Mouse (Mus musculus) limb, embryonic 13.5 days (tissue): ENCODE results near the gene Racgap1. TPM values are rescaled to one million over a fixed set of nuclear protein-coding genes. Genes with fewer than 3 reads are reported as not detected.
A peak's percentile ranks its signal among the peaks of the same experiment; 100 is the strongest.

Source experiments
- ATAC-seq: fragments of 200-750 bp; cut with Nextera tagmentation; 2 replicates; pipeline ENCODE4 v1.8.0; 2017; ENCODE audit warnings: low read depth, moderate number of reproducible peaks, moderate TSS enrichment; ENCODE audit not compliant: low FRiP score
- H3K27ac ChIP-seq: fragments of 300-500 bp; sonication (generic); 2 replicates; pipeline ENCODE4 v1.5.1; 2015; ENCODE audit warnings: inconsistent platforms, mild to moderate bottlenecking, moderate library complexity
- H3K27me3 ChIP-seq: fragments of 300-500 bp; sonication (generic); 2 replicates; pipeline ENCODE4 v1.6.1; 2015; ENCODE audit warnings: mild to moderate bottlenecking, inconsistent platforms
- H3K36me3 ChIP-seq: fragments of 300-500 bp; sonication (generic); 2 replicates; pipeline ENCODE4 v1.6.1; 2015; ENCODE audit warnings: inconsistent platforms, mild to moderate bottlenecking, moderate library complexity
- H3K4me1 ChIP-seq: fragments of 300-500 bp; sonication (generic); 2 replicates; pipeline ENCODE4 v1.6.1; 2015; ENCODE audit warnings: inconsistent platforms
- H3K4me2 ChIP-seq: fragments of 300-500 bp; sonication (generic); replicated peaks from 2 replicates; pipeline ENCODE4 v1.6.1; 2015; ENCODE audit warnings: inconsistent platforms, mild to moderate bottlenecking, moderate library complexity
- H3K4me3 ChIP-seq: fragments of 300-500 bp; sonication (generic); 2 replicates; pipeline ENCODE4 v1.5.1; 2015; ENCODE audit warnings: moderate library complexity, mild to moderate bottlenecking, inconsistent platforms
- H3K9ac ChIP-seq: fragments of 300-500 bp; sonication (generic); 2 replicates; pipeline ENCODE4 v1.6.1; 2015; ENCODE audit warnings: mild to moderate bottlenecking, inconsistent platforms
- H3K9me3 ChIP-seq: fragments of 300-500 bp; sonication (generic); 2 replicates; pipeline ENCODE4 v1.6.1; 2016; ENCODE audit warnings: inconsistent platforms
- WGBS: fragments of 180-500 bp; shearing (Covaris S2); methylation state at CpG from one replicate; pipeline ENCODE4 v1.1.7; 2015; 5-methylcytosine and 5-hydroxymethylcytosine counted together
- polyA plus RNA-seq: library from polyadenylated mRNA; unstranded; fragments of >200 nt; fragmentation: Nextera tagmentation; extraction: Ambion mirVana; gene quantifications from 2 replicates; pipeline ENCODE4 v1.2.1, GENCODE M21; 2015

Gene Racgap1
- polyA plus RNA-seq, 1 experiment from 2014 or later: 121 TPM

GRCm38 (mm10) chr15:99642622-99643021 lies 8.8 kb downstream of the Racgap1 start:
- no peak overlapping the region for H3K4me2 ChIP-seq
- H3K27ac ChIP-seq: no peak overlapping the region; the same call in 1 of the 2 replicates
- H3K27me3 ChIP-seq: no peaks in the 10 kb centered on the region
- no peak overlapping the region for H3K4me3 ChIP-seq
- no peaks in the 10 kb centered on the region for H3K9me3 ChIP-seq
- WGBS: 62% methylated on average over 6 of the region's 6 CpGs
- peaks cover 28% of the 10 kb centered on the region for H3K4me1 ChIP-seq
- no peak for ATAC-seq
- no peak overlapping the region for H3K9ac ChIP-seq
- H3K36me3 ChIP-seq: peaks cover 43% of the 10 kb centered on the region

- peaks cover 84% of the 10 kb centered on the region for H3K36me3 ChIP-seq
- H3K4me1 ChIP-seq: 0 out of 2 replicates have a peak, but pooled peaks cover 5% of the 10 kb centered on the region
- no peaks in the 10 kb centered on the region for H3K27me3 ChIP-seq
- H3K27ac ChIP-seq: no peak overlapping the region
- H3K9me3 ChIP-seq: no peaks in the 10 kb centered on the region
- no peak overlapping the region for H3K9ac ChIP-seq
- ATAC-seq: no peak
- 86% methylated on average over 5 of the region's 5 CpGs for WGBS
- H3K4me2 ChIP-seq: no peak overlapping the region
- H3K4me3 ChIP-seq: no peak overlapping the region
Observed at GRCm38 (mm10) chr15:99638124-99638485, 13.4 kb downstream of the Racgap1 start.

DNA sequence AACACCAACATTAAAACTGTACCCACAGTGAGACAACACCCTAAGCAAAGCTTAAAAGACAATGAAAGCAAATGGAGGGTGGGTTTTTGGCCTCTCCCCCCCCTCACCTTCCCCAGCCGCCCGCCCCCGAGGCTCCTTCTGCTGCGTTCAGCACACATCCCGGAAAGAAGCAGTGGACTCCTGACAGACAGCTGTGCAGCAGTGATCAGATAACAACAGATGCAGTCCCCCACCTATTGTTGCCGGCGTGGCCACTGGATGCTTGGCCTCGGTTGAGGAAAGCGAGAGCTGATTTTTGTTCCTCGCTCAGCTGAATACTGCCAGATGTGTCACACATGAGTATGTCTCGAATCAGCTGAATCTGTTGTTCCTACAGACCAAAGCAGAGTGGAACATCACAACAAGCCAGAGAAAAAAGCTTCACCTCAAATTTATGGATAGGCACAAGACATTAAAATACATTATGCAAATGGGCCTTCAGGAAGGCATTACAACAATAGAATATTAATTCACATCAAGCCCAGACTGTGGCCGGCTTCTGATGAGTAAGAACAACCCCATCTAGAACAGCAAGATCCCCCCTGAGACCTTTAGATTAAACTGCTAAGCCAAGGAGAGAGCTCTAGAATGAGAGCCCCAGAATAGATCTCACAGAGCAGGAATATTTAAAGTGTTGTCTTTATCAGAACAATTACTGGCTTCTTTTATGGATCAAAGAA lies 13.9 kb downstream of the Racgap1 start:
- no peak overlapping the region for H3K27ac ChIP-seq
- no peaks in the 10 kb centered on the region for H3K9me3 ChIP-seq
- no peak overlapping the region for H3K4me2 ChIP-seq
- no peak overlapping the region; the same call in 1 of the 2 replicates for H3K9ac ChIP-seq
- 72% methylated on average over 12 of the region's 12 CpGs for WGBS
- no peaks in the 10 kb centered on the region for H3K27me3 ChIP-seq
- H3K4me1 ChIP-seq: 0 out of 2 replicates have a peak, but pooled peaks cover 2% of the 10 kb centered on the region
- no peak for ATAC-seq
- peaks cover 90% of the 10 kb centered on the region for H3K36me3 ChIP-seq
- no peak overlapping the region for H3K4me3 ChIP-seq

GRCm38 (mm10) chr15:99634702-99635101 lies 16.8 kb downstream of the Racgap1 start:
- 84% methylated on average over 7 of the region's 7 CpGs for WGBS
- Histone ChIP-seq H3K9me3 (no peaks in the 10 kb centered on the region), H3K36me3 (peaks cover 95% of the 10 kb centered on the region), H3K27ac (no peak overlapping the region), H3K4me1 (no peaks in the 10 kb centered on the region), H3K4me2 (no peak overlapping the region), H3K4me3 (no peak overlapping the region), H3K27me3 (no peaks in the 10 kb centered on the region), H3K9ac (no peak overlapping the region)
- ATAC-seq: no peak

DNA sequence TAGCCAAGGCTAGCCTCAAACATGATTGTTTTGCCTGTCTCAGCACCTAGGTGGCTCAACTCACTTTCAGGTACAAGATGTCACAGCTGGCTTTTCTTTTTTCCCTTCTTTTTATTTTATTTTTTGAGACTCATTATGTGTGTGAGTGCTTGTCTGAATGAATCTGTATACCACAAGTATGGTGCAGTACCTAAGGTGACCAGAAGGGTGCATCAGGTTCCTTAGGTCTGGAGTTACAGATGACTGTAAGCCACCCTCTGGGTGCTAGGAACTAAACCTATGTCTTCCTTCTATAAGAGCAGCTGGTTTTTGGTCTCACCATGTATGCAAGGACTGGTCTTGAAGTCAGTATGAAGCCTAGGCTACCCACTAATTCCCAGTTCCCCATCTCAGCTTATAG lies 19.8 kb downstream of the Racgap1 start:
- Histone ChIP-seq H3K9me3 (no peaks in the 10 kb centered on the region), H3K9ac (no peak overlapping the region), H3K4me1 (no peaks in the 10 kb centered on the region), H3K36me3 (peaks cover 92% of the 10 kb centered on the region), H3K27ac (no peak overlapping the region), H3K4me2 (no peak overlapping the region), H3K4me3 (no peak overlapping the region), H3K27me3 (no peaks in the 10 kb centered on the region)
- no peak for ATAC-seq

DNA sequence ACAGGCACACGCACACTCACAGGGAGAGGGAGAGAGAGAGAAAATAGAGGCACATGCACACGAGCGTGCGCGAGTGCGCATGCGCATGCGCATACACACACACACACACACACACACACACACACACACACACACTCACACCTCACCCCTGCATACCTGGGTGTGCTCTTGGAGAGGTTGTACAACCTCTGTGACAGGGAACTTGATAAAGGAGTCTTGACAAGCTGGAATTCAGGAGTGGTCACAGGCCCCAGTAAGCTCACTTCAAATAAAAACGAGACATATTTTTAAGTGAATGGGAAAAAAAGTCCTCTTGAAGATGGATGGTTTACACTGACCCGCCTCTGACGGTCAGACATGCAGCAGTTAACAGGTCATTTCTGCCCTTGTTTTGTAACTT lies 29.4 kb downstream of the Racgap1 start:
- no peaks in the 10 kb centered on the region for H3K4me1 ChIP-seq
- H3K27me3 ChIP-seq: no peaks in the 10 kb centered on the region
- H3K36me3 ChIP-seq: peaks cover 69% of the 10 kb centered on the region
- H3K4me3 ChIP-seq: no peak overlapping the region
- ATAC-seq: no peak
- H3K27ac ChIP-seq: no peak overlapping the region
- WGBS: 94% methylated on average over 11 of the region's 11 CpGs
- no peak overlapping the region for H3K4me2 ChIP-seq
- no peak overlapping the region for H3K9ac ChIP-seq
- no peaks in the 10 kb centered on the region for H3K9me3 ChIP-seq

GRCm38 (mm10) chr15:99619821-99620220 lies 31.6 kb downstream of the Racgap1 start:
- H3K36me3 ChIP-seq: peaks cover 47% of the 10 kb centered on the region
- peaks cover 1% of the 10 kb centered on the region; the same call in 1 of the 2 replicates for H3K27me3 ChIP-seq
- no peak overlapping the region for H3K4me3 ChIP-seq
- no peak overlapping the region for H3K4me2 ChIP-seq
- 74% methylated on average over 4 of the region's 4 CpGs for WGBS
- ATAC-seq: no peak
- no peak overlapping the region for H3K9ac ChIP-seq
- no peak overlapping the region for H3K27ac ChIP-seq
- H3K9me3 ChIP-seq: no peaks in the 10 kb centered on the region
- H3K4me1 ChIP-seq: peaks cover 9% of the 10 kb centered on the region

- no peak overlapping the region for H3K4me2 ChIP-seq
Observed at GRCm38 (mm10) chr15:99618595-99618994, 32.9 kb downstream of the Racgap1 start.

DNA sequence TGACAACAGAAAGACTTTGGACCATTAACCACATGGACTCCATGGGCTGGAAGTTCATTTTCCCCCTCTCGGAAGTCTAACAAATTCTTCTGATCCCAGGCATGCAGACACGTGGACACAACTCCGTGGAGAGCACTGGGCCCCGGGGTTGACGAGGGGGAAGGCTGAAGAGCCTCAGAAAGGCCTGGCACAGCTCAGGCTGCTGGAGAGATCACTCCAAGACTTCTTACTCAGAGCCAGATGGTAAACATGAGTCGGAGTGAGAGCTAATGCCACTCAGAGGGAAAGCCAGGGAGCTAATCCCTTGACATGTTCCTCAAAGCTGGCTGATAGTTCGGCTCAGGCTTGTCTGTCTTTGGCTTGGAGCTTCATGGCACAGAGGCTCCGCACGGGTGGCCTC lies 36.2 kb downstream of the Racgap1 start:
- Histone ChIP-seq H3K4me3 (no peak overlapping the region), H3K4me2 (peak overlapping the region; percentile 21; the same call in 1 of the 2 replicates), H3K27me3 (peaks cover 19% of the 10 kb centered on the region), H3K36me3 (peaks cover 7% of the 10 kb centered on the region), H3K27ac (no peak overlapping the region), H3K9ac (no peak overlapping the region), H3K4me1 (peaks cover 25% of the 10 kb centered on the region), H3K9me3 (no peaks in the 10 kb centered on the region)
- 30% methylated on average over 9 of the region's 9 CpGs for WGBS
- ATAC-seq: peak; percentile 28; the same call in 1 of the 2 replicates

More at GRCm38 (mm10) chr15:99618595-99618994, 32.9 kb downstream of the Racgap1 start:
- WGBS: 78% methylated on average over 3 of the region's 3 CpGs
- Histone ChIP-seq H3K27ac (no peak overlapping the region), H3K36me3 (peaks cover 35% of the 10 kb centered on the region), H3K9me3 (no peaks in the 10 kb centered on the region), H3K9ac (no peak overlapping the region), H3K4me1 (peaks cover 17% of the 10 kb centered on the region), H3K27me3 (peaks cover 13% of the 10 kb centered on the region), H3K4me3 (no peak overlapping the region)
- ATAC-seq: no peak

GRCm38 (mm10) chr15:99614753-99615152 lies 36.7 kb downstream of the Racgap1 start:
- Histone ChIP-seq H3K9me3 (no peaks in the 10 kb centered on the region), H3K27ac (no peak overlapping the region), H3K27me3 (peaks cover 19% of the 10 kb centered on the region), H3K9ac (no peak overlapping the region), H3K4me3 (0 out of 2 replicates have a peak overlapping the region, but pooled peaks have one; percentile 3), H3K4me1 (peaks cover 25% of the 10 kb centered on the region), H3K4me2 (peak overlapping the region; percentile 21; the same call in 1 of the 2 replicates), H3K36me3 (peaks cover 4% of the 10 kb centered on the region)
- 10% methylated on average over 12 of the region's 12 CpGs for WGBS
- ATAC-seq: peak; percentile 69; the same call in 1 of the 2 replicates

DNA sequence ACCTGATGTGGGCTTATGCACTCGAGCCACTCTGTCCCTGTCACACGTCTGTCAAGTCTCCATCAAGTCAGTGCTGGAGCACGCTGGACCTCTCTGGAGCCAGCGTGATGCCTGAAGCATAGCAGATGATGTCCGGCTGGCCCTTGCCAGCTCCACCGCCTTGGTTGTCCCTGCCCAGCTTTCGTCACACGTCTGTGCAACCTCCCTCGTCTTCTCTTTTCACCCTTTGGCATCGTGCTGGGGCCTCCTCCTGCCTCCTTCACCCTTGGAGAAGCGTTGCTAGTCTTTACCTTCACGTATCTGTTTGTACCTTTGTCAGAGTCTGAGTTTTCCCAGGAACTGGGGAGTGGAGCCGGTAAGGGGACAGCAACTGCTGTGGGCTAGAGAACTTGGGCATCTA lies 37.2 kb downstream of the Racgap1 start:
- Histone ChIP-seq H3K4me2 (no peak overlapping the region), H3K4me1 (peaks cover 25% of the 10 kb centered on the region), H3K9me3 (no peaks in the 10 kb centered on the region), H3K36me3 (no peaks in the 10 kb centered on the region), H3K27me3 (peaks cover 19% of the 10 kb centered on the region), H3K27ac (no peak overlapping the region), H3K4me3 (no peak overlapping the region), H3K9ac (no peak overlapping the region)
- ATAC-seq: no peak
- WGBS: 71% methylated on average over 13 of the region's 13 CpGs

GRCm38 (mm10) chr15:99611563-99611962 lies 39.9 kb downstream of the Racgap1 start:
- ATAC-seq: no peak
- Histone ChIP-seq H3K4me2 (no peak overlapping the region), H3K4me3 (no peak overlapping the region), H3K27me3 (peaks cover 27% of the 10 kb centered on the region), H3K9ac (no peak overlapping the region), H3K27ac (no peak overlapping the region), H3K4me1 (peaks cover 36% of the 10 kb centered on the region), H3K36me3 (no peaks in the 10 kb centered on the region), H3K9me3 (no peaks in the 10 kb centered on the region)
- WGBS: 64% methylated on average over 7 of the region's 7 CpGs
